Mouse (Mus musculus): ENCODE data around the gene Gm2056.
"Not testable (repeated sequence)": the region's sequence is repeated elsewhere in the genome, so short reads cannot be mapped to it uniquely, and the experiment has no call there.

Gene Gm2056

GRCm38 (mm10) chr12:88026704-88027103, at the start of gene Gm2056:
Gene Gm2056 (plus strand): TSS chr12:88027004.
- not testable (repeated sequence) for DNase-seq (ENCODE audit: low read depth, low spot score)

DNA sequence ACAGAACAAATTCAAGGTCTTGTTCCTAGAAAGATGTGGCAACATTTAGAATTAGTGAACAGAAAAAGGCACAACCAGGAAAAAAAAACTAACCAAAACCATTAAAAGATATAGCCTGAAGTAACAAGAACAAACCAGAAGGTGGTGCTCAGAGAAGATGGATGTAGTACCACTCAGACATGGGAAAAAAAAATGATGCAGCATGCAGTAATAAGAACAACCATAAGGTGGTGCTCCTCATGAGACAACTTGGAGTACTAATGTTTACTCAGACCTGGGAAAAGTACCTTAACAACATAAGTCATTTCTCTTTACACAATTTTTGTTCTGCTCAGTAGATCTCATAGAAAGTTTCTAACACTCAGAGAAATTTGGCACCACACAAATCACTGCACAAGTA, 42.8 kb upstream of the Gm2056 start:
- not testable (repeated sequence) for DNase-seq (ENCODE audit: low read depth, low spot score)

DNA sequence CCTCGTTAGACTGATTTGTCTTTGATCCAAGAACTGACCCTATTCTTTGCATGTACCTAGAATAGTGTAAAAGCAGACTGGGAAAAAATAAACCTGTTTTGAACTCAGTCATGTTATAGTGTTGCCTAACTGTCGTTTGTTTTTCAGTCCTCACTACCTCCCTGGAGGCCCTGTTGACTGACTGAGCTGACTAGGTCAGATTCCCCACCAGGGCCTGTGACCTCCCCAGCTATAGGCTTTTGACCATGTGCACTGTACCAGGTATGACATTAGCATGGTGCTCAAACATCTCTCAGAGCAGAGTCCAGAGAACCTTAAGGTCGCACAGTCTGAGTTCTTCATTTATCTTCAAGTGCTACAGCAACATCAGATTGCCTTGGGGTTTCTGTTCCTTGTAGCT, 22.7 kb upstream of the Gm2056 start:
- not testable (repeated sequence) for DNase-seq (ENCODE audit: low read depth, low spot score)

DNA sequence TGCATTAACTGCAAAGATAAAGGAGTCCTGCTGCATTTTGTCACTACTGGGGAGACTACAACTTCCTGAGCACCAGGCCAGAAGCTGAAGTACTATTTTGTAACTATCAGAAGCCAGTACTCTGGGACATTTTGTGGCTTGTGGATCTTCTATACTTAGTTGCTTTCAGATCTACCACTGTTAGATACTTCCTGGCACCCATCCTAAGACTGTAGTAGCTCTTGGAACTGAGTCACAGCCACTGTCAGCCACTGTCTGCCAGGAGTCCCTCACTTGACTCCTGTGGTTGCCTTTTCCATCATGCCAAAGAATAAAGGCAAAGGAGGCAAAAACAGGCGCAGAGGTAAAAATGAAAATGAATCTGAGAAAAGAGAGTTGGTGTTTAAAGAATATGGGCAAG, 15.3 kb upstream of the Gm2056 start, which contains the start of gene Gm2075:
Gene Gm2075 (plus strand): TSS at position 301 of the 400 bp plus-strand sequence.
- DNase-seq (ENCODE audit: low read depth, low spot score): not testable (repeated sequence)

- DNase-seq (ENCODE audit: low read depth, low spot score): not testable (repeated sequence)
These were observed 8.1 kb upstream of the Gm2056 start, which contains the start of gene Gm6803 for GRCm38 (mm10) chr12:88018671-88019070. Gene Gm6803 (minus strand): TSS chr12:88018771.

DNA sequence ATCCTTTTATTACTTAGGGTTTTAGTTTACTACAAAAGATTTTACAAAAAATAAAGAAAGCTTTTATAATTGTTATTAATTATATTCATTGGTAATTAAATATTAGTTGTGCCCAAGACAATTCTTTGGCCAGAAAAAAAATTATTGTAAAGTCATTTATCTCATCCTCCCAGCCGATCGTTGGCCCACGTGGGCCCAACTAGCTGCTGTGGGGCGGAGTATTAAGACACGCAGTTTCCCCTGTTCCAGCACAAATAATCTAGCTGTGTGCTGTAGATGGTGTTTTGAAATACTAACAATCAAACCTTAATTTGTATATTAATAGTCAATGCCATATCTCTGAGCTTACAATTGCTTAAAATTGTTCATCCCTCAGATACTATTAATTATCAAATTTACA, 5.4 kb downstream of the Gm2056 start:
- not testable (repeated sequence) for DNase-seq (ENCODE audit: low read depth, low spot score)

DNA sequence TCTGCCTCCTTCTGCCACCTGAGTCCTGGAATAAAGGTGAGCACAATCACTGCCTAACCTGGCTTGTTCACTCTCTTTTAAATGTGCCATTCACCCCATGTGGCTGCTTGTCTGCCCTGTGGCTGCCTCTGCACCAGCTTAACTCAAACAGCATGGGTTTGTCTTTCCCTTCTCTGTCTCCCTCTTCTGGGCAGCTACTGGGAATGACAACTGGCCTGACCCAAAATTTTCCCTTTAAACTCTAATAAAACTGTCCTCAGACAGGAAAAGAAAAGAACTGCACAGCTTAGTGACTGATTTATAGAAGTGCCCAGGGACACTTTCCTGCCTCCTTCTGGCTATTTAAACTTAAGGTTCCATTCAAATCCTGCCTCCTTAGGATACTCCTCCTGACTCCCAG, 12.3 kb downstream of the Gm2056 start:
- not testable (repeated sequence) for DNase-seq (ENCODE audit: low read depth, low spot score)

DNA sequence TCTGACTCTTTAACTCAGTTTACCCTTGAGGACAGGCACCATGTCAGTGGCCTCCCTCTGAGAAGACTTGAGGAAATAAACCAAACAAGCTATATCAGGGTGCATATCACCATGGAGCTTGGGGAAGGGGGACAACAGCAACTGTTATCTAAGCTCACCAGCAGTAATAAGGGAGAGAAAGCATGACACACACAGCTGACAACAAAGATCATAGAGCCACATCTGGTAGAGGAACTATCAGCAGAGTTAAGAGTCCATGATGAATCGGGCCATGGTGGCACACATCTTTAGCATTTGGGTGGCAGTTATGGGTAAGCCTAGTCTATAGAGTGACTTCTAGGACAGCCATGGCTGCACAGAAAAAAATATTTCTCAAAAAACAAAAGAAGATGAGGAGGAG, 12.9 kb downstream of the Gm2056 start:
- not testable (repeated sequence) for DNase-seq (ENCODE audit: low read depth, low spot score)

GRCm38 (mm10) chr12:88045226-88045625, 18.4 kb downstream of the Gm2056 start:
- not testable (repeated sequence) for DNase-seq (ENCODE audit: low read depth, low spot score)

All from c-Kit-negative CD71-positive TER-119-positive erythroid progenitor cells, embryonic 14.5 days (primary cell).